Mouse (Mus musculus): ENCODE measurements around the gene Lipt2. TPM values are rescaled to one million over a fixed set of nuclear protein-coding genes. Genes with fewer than 3 reads are reported as not detected.

Lipt2 gene
- polyA plus RNA-seq, 1 experiment, result 4.7 TPM

DNA sequence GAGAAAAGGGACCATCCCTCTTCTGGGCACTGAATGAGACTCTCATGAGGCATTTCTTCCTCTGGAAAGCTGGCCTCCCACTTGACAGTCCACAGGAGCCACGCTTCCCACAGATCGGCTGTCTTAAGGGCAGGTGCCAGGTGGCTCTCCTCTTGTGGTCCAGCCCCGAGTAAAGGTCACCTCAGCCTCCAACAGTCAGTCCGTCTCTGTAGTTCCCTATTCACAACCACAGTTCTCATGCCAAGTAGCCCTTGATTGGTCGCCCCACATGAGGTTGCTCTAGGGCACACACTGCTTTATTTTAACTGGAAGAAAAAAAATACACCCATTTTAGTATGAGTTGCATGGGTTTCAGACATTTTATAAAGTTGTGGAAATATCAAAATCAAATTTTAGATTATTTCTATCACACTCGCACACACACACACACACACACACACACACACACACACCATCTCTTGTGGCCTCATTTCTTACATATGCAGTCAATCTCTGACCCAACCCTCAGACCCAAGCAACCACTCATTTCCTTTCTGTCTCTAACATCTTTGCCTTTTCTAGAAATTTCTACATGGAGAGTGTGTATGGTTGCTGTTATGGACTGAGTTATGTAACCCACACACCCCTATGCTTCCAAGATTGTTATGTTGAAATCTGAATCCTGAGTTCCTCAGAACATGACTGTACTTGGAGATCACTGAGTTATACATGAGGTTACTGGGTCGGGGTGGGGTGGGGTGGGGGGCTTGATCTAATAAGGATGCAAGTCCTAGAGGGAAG, 30.6 kb upstream of the Lipt2 start:
- H3K4me1 ChIP-seq (ENCODE audit: control insufficient read depth, insufficient read depth, low read length), result no peaks in the 10 kb centered on the region
- H3K27ac ChIP-seq (ENCODE audit: insufficient read depth, low read length), result no peak overlapping the region
- no peak overlapping the region for H3K4me3 ChIP-seq (ENCODE audit: insufficient read depth, low read length)
- TF ChIP-seq POLR2A (IDR thresholded peaks at IDR 0.05; ENCODE audit: low read depth, low read length) (no peak), CTCF (IDR thresholded peaks at IDR 0.05; ENCODE audit: borderline replicate concordance, insufficient read depth, low read length) (no peak)

GRCm38 (mm10) chr7:100130592-100130991, 28.5 kb upstream of the Lipt2 start:
- H3K4me1 ChIP-seq (ENCODE audit: control insufficient read depth, insufficient read depth, low read length), result no peaks in the 10 kb centered on the region
- no peak overlapping the region for H3K27ac ChIP-seq (ENCODE audit: insufficient read depth, low read length)
- TF ChIP-seq CTCF (IDR thresholded peaks at IDR 0.05; ENCODE audit: borderline replicate concordance, insufficient read depth, low read length) (no peak), POLR2A (IDR thresholded peaks at IDR 0.05; ENCODE audit: low read depth, low read length) (no peak)
- no peak overlapping the region for H3K4me3 ChIP-seq (ENCODE audit: insufficient read depth, low read length)

DNA sequence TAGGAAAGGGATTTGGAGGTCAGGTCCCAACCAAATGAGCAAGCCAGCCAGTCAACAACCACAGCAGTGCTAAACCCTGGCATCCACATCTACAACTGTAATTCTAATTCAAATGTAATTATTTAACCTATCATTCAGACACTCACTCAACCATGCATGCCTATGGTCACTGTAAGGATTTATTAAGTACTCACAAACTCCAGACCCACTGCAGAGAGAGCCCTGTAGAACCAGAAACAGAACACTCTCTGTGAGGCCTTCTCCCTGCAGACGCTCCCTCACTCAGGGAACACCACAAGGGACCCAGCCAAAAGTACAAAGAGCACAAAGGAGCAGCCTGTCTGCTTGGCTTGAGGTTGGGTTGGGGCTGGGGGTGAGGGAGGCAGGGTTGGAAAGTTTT, 26.7 kb upstream of the Lipt2 start:
- Histone ChIP-seq H3K4me3 (ENCODE audit: insufficient read depth, low read length) (no peak overlapping the region), H3K4me1 (ENCODE audit: control insufficient read depth, insufficient read depth, low read length) (no peaks in the 10 kb centered on the region), H3K27ac (ENCODE audit: insufficient read depth, low read length) (no peak overlapping the region)
- no peak for TF ChIP-seq POLR2A (IDR thresholded peaks at IDR 0.05; ENCODE audit: low read depth, low read length)
- no peak for TF ChIP-seq CTCF (IDR thresholded peaks at IDR 0.05; ENCODE audit: borderline replicate concordance, insufficient read depth, low read length)

DNA sequence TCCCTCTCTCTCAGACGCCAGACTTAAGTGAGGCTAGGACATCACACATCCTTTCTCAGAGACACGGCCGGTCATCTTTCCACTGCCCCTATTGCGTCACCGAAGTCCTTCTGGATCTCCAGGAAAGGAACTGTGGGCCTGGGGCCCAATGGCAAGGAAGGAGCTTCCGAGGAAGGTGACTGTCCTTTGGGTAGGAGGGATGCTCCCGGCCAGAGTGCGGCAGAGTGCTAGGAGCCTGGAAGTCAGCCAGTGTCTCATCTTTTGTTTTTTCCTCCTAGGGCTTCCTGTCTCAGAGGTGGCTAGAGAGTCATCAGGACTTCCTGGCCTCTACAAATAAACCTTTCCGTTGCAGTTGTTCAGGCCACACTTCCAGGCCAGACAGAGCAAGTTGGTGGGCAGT, 22.0 kb upstream of the Lipt2 start:
- no peak overlapping the region for H3K27ac ChIP-seq (ENCODE audit: insufficient read depth, low read length)
- TF ChIP-seq CTCF (IDR thresholded peaks at IDR 0.05; ENCODE audit: borderline replicate concordance, insufficient read depth, low read length) (no peak), POLR2A (IDR thresholded peaks at IDR 0.05; ENCODE audit: low read depth, low read length) (no peak)

GRCm38 (mm10) chr7:100138075-100138474, 21.0 kb upstream of the Lipt2 start:
- no peaks in the 10 kb centered on the region for H3K4me1 ChIP-seq (ENCODE audit: control insufficient read depth, insufficient read depth, low read length)
- no peak overlapping the region for H3K27ac ChIP-seq (ENCODE audit: insufficient read depth, low read length)
- TF ChIP-seq CTCF (IDR thresholded peaks at IDR 0.05; ENCODE audit: borderline replicate concordance, insufficient read depth, low read length) (no peak), POLR2A (IDR thresholded peaks at IDR 0.05; ENCODE audit: low read depth, low read length) (no peak)
- H3K4me3 ChIP-seq (ENCODE audit: insufficient read depth, low read length), result no peak overlapping the region

More for the DNA sequence above, 22.0 kb upstream of the Lipt2 start:
- Histone ChIP-seq H3K4me1 (ENCODE audit: control insufficient read depth, insufficient read depth, low read length) (no peaks in the 10 kb centered on the region), H3K4me3 (ENCODE audit: insufficient read depth, low read length) (no peak overlapping the region)

DNA sequence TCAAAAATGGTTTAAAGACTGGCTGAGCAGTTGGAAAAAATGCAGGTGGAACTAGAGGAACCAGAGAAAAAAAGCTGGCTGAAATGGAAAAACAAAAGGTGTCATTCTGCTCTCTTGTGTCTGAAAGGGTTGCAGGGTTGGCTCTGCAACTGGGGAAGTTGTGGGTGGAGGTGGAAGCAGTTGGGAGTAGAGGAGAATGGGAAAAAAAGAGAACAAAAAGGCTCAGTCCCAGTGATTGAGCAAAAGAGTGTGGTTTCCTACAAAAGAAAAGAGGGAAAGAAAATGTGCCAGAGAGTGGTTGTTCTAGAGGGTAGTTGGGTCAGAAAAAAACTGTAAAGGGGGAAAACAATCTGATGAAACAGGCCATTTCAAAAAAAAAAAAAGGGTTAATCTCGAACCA, 18.5 kb upstream of the Lipt2 start:
- no peaks in the 10 kb centered on the region for H3K4me1 ChIP-seq (ENCODE audit: control insufficient read depth, insufficient read depth, low read length)
- no peak overlapping the region for H3K4me3 ChIP-seq (ENCODE audit: insufficient read depth, low read length)
- no peak overlapping the region for H3K27ac ChIP-seq (ENCODE audit: insufficient read depth, low read length)
- TF ChIP-seq CTCF (IDR thresholded peaks at IDR 0.05; ENCODE audit: borderline replicate concordance, insufficient read depth, low read length), result no peak
- no peak for TF ChIP-seq POLR2A (IDR thresholded peaks at IDR 0.05; ENCODE audit: low read depth, low read length)

- no peaks in the 10 kb centered on the region for H3K4me1 ChIP-seq (ENCODE audit: control insufficient read depth, insufficient read depth, low read length)
- H3K27ac ChIP-seq (ENCODE audit: insufficient read depth, low read length), result no peak overlapping the region
- H3K4me3 ChIP-seq (ENCODE audit: insufficient read depth, low read length), result no peak overlapping the region
- TF ChIP-seq CTCF (IDR thresholded peaks at IDR 0.05; ENCODE audit: borderline replicate concordance, insufficient read depth, low read length) (no peak), POLR2A (IDR thresholded peaks at IDR 0.05; ENCODE audit: low read depth, low read length) (no peak)
Observed at GRCm38 (mm10) chr7:100148586-100148985, 10.5 kb upstream of the Lipt2 start.

GRCm38 (mm10) chr7:100150086-100150485, 9.0 kb upstream of the Lipt2 start:
- Histone ChIP-seq H3K4me3 (ENCODE audit: insufficient read depth, low read length) (no peak overlapping the region), H3K4me1 (ENCODE audit: control insufficient read depth, insufficient read depth, low read length) (no peaks in the 10 kb centered on the region), H3K27ac (ENCODE audit: insufficient read depth, low read length) (no peak overlapping the region)
- TF ChIP-seq CTCF (IDR thresholded peaks at IDR 0.05; ENCODE audit: borderline replicate concordance, insufficient read depth, low read length) (no peak), POLR2A (IDR thresholded peaks at IDR 0.05; ENCODE audit: low read depth, low read length) (no peak)

DNA sequence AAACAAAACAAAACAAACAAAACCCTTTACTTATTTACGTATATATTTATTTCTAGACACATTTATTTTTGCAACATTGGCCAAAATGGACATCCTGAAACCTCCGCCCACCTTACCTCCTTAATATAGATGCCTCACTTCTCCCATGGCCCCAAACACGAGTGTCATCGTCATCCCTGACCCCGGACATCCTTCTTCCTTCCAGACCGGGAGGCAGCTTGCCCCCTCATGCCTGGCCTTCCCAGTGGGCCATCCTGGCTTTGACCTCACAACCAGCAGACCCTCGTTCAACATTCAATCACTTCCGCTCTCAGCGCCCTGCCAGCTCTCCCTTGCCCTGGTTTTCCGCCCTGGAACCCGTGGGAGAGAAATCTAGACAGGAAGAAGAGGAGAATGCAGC, 8.5 kb upstream of the Lipt2 start:
- H3K4me1 ChIP-seq (ENCODE audit: control insufficient read depth, insufficient read depth, low read length), result no peaks in the 10 kb centered on the region
- H3K27ac ChIP-seq (ENCODE audit: insufficient read depth, low read length), result no peak overlapping the region
- TF ChIP-seq POLR2A (IDR thresholded peaks at IDR 0.05; ENCODE audit: low read depth, low read length) (no peak), CTCF (IDR thresholded peaks at IDR 0.05; ENCODE audit: borderline replicate concordance, insufficient read depth, low read length) (no peak)
- H3K4me3 ChIP-seq (ENCODE audit: insufficient read depth, low read length), result no peak overlapping the region

DNA sequence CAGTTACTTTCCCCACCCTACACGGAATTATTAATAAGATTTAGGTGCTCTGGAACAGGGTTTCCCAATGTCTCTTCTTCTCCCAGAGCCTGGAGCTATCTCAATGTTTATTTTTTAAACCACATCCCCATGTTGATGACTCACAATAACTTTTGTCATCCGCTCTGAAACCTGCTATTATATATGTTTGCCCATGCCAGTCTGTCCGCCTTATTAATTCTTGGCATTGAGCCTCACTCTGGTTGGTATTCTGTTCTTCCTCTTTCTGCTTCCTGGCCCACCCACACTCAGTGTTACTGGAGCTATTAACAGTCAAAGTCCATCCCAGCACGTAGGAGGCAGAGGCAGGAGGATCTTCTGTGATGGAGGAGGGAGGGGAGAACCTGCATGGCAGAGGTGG, 1.4 kb upstream of the Lipt2 start:
- Histone ChIP-seq H3K27ac (ENCODE audit: insufficient read depth, low read length) (no peak overlapping the region), H3K4me1 (ENCODE audit: control insufficient read depth, insufficient read depth, low read length) (no peaks in the 10 kb centered on the region), H3K4me3 (ENCODE audit: insufficient read depth, low read length) (no peak overlapping the region)
- TF ChIP-seq POLR2A (IDR thresholded peaks at IDR 0.05; ENCODE audit: low read depth, low read length), result no peak
- TF ChIP-seq CTCF (IDR thresholded peaks at IDR 0.05; ENCODE audit: borderline replicate concordance, insufficient read depth, low read length), result no peak
